Mouse (Mus musculus) heart, embryonic 15.5 days (tissue): ENCODE results near the gene Gm21680. TPM values are rescaled to one million over a fixed set of nuclear protein-coding genes. Genes with fewer than 3 reads are reported as not detected.
A peak's percentile ranks its signal among the peaks of the same experiment; 100 is the strongest.
"Not testable (repeated sequence)": the region's sequence is repeated elsewhere in the genome, so short reads cannot be mapped to it uniquely, and the experiment has no call there.

ENCODE experiments used
- ATAC-seq: fragments of 200-750 bp; cut with Nextera tagmentation; replicated peaks from 2 replicates; pipeline ENCODE4 v1.8.0; 2017; ENCODE audit warnings: low read depth, moderate TSS enrichment; ENCODE audit not compliant: insufficient number of reproducible peaks, insufficient read depth, low FRiP score
- H3K27ac ChIP-seq: fragments of 300-500 bp; sonication (generic); 2 replicates; pipeline ENCODE4 v1.5.1; 2015; ENCODE audit warnings: mild to moderate bottlenecking, inconsistent platforms
- H3K27me3 ChIP-seq: fragments of 300-500 bp; sonication (generic); 2 replicates; pipeline ENCODE4 v1.6.1; 2015; ENCODE audit warnings: inconsistent platforms
- H3K36me3 ChIP-seq: fragments of 300-500 bp; sonication (generic); 2 replicates; pipeline ENCODE4 v1.6.1; 2015; ENCODE audit warnings: mild to moderate bottlenecking, inconsistent platforms
- H3K4me1 ChIP-seq: fragments of 300-500 bp; sonication (generic); replicated peaks from 2 replicates; pipeline ENCODE4 v1.6.1; 2015; ENCODE audit warnings: inconsistent platforms
- H3K4me2 ChIP-seq: fragments of 300-500 bp; sonication (generic); 2 replicates; pipeline ENCODE4 v1.6.1; 2015; ENCODE audit warnings: inconsistent platforms, mild to moderate bottlenecking, moderate library complexity
- H3K4me3 ChIP-seq: fragments of 300-500 bp; sonication (generic); 2 replicates; pipeline ENCODE4 v1.5.1; 2015; ENCODE audit warnings: mild to moderate bottlenecking, inconsistent platforms
- H3K9ac ChIP-seq: fragments of 300-500 bp; sonication (generic); 2 replicates; pipeline ENCODE4 v1.6.1; 2015; ENCODE audit warnings: mild to moderate bottlenecking, inconsistent platforms
- H3K9me3 ChIP-seq: fragments of 300-500 bp; sonication (generic); replicated peaks from 2 replicates; pipeline ENCODE4 v1.6.1; 2016; ENCODE audit warnings: inconsistent platforms
- WGBS: fragments of 180-500 bp; shearing (Covaris S2); methylation state at CpG from one replicate; pipeline ENCODE4 v1.1.7; 2015; ENCODE audit warnings: mixed read lengths; 5-methylcytosine and 5-hydroxymethylcytosine counted together
- polyA plus RNA-seq: library from polyadenylated mRNA; unstranded; fragments of >200 nt; fragmentation: Nextera tagmentation; extraction: Ambion mirVana; gene quantifications from 2 replicates; pipeline ENCODE4 v1.2.1, GENCODE M21; 2015

The Gm21680 gene
- polyA plus RNA-seq, result 0.09 and 0.10 TPM in 2 replicates

- ATAC-seq, H3K4me2 ChIP-seq, H3K9ac ChIP-seq, H3K4me1 ChIP-seq, H3K9me3 ChIP-seq, H3K4me3 ChIP-seq, H3K27ac ChIP-seq, H3K27me3 ChIP-seq, H3K36me3 ChIP-seq: not testable (repeated sequence)
- WGBS, result no CpG with 5 or more reads among the region's 2 CpGs
Measured at GRCm38 (mm10) chr5:25972563-25972962, at the start of gene Gm21680. Gene Gm21680, minus strand, starts transcription at chr5:25972663.

GRCm38 (mm10) chr5:26007697-26008096 is 35.2 kb upstream of the Gm21680 start:
- H3K4me3 ChIP-seq, H3K36me3 ChIP-seq, H3K9me3 ChIP-seq, ATAC-seq, H3K27ac ChIP-seq, H3K4me1 ChIP-seq, H3K9ac ChIP-seq: not testable (repeated sequence)
- Histone ChIP-seq H3K4me2 (peak overlapping the region; percentile 58; the same call in 1 of the 2 replicates), H3K27me3 (peaks cover 11% of the 10 kb centered on the region)
- WGBS, result 48% methylated on average over 7 of the region's 7 CpGs

- H3K4me1 ChIP-seq, H3K27ac ChIP-seq, H3K36me3 ChIP-seq, H3K9ac ChIP-seq, H3K9me3 ChIP-seq: not testable (repeated sequence)
- Histone ChIP-seq H3K4me3 (peak overlapping the region; percentile 26), H3K4me2 (peak overlapping the region; percentile 58), H3K27me3 (peaks cover 11% of the 10 kb centered on the region)
- peak; percentile 66 for ATAC-seq
- WGBS, result 19% methylated on average over 45 of the region's 45 CpGs
Measured at GRCm38 (mm10) chr5:26006937-26007695, 34.7 kb upstream of the Gm21680 start.

- H3K4me1 ChIP-seq, H3K27ac ChIP-seq, ATAC-seq, H3K4me3 ChIP-seq, H3K9me3 ChIP-seq, H3K36me3 ChIP-seq, H3K9ac ChIP-seq, H3K4me2 ChIP-seq: not testable (repeated sequence)
- WGBS, result 64% methylated on average over 1 of the region's 2 CpGs
- H3K27me3 ChIP-seq, result peaks cover 11% of the 10 kb centered on the region
Measured at GRCm38 (mm10) chr5:26004698-26005097, 32.2 kb upstream of the Gm21680 start, which contains the start of gene Gm1979. Gene Gm1979, minus strand, starts transcription at chr5:26004798.

GRCm38 (mm10) chr5:25988550-25988949 is 16.1 kb upstream of the Gm21680 start, which contains the start of gene Gm21698:
Gene Gm21698, minus strand, starts transcription at chr5:25988650.
- not testable (repeated sequence) for H3K4me1 ChIP-seq, ATAC-seq, H3K9me3 ChIP-seq, H3K27me3 ChIP-seq, H3K4me2 ChIP-seq, H3K36me3 ChIP-seq, H3K27ac ChIP-seq, H3K9ac ChIP-seq, H3K4me3 ChIP-seq
- WGBS, result no CpG with 5 or more reads among the region's 3 CpGs

- 34% methylated on average over 17 of the region's 17 CpGs for WGBS
- not testable (repeated sequence) for ATAC-seq, H3K36me3 ChIP-seq, H3K27ac ChIP-seq, H3K9me3 ChIP-seq, H3K27me3 ChIP-seq, H3K9ac ChIP-seq, H3K4me1 ChIP-seq
- Histone ChIP-seq H3K4me2 (peak overlapping the region; percentile 52), H3K4me3 (peak overlapping the region; percentile 28)
Measured at GRCm38 (mm10) chr5:25957050-25957449, 15.4 kb downstream of the Gm21680 start.

- Histone ChIP-seq H3K4me2 (peak overlapping the region; percentile 52), H3K4me3 (peak overlapping the region; percentile 28)
- not testable (repeated sequence) for H3K27me3 ChIP-seq, H3K36me3 ChIP-seq, H3K4me1 ChIP-seq, H3K9me3 ChIP-seq, ATAC-seq, H3K9ac ChIP-seq, H3K27ac ChIP-seq
- WGBS, result 20% methylated on average over 32 of the region's 32 CpGs
Measured at GRCm38 (mm10) chr5:25956611-25957010, 15.9 kb downstream of the Gm21680 start.

- not testable (repeated sequence) for H3K9ac ChIP-seq, H3K27me3 ChIP-seq, ATAC-seq, H3K4me1 ChIP-seq, H3K4me3 ChIP-seq, H3K27ac ChIP-seq, H3K4me2 ChIP-seq, H3K9me3 ChIP-seq, H3K36me3 ChIP-seq
- 59% methylated on average over 2 of the region's 2 CpGs for WGBS
Measured at GRCm38 (mm10) chr5:25954317-25954716, 18.1 kb downstream of the Gm21680 start, which contains the start of gene Gm21671. Gene Gm21671, minus strand, starts transcription at chr5:25954417.

- not testable (repeated sequence) for H3K27me3 ChIP-seq, H3K4me3 ChIP-seq, H3K36me3 ChIP-seq, H3K4me1 ChIP-seq, H3K9ac ChIP-seq, H3K27ac ChIP-seq, H3K9me3 ChIP-seq, H3K4me2 ChIP-seq, ATAC-seq
- 74% methylated on average over 2 of the region's 2 CpGs for WGBS
Measured at GRCm38 (mm10) chr5:25945391-25945790, 27.1 kb downstream of the Gm21680 start.

- H3K36me3 ChIP-seq, H3K9me3 ChIP-seq, H3K4me1 ChIP-seq, H3K9ac ChIP-seq, H3K4me2 ChIP-seq, H3K27me3 ChIP-seq, H3K4me3 ChIP-seq, H3K27ac ChIP-seq, ATAC-seq: not testable (repeated sequence)
- 46% methylated on average over 2 of the region's 2 CpGs for WGBS
Measured at GRCm38 (mm10) chr5:25942281-25942680, 30.2 kb downstream of the Gm21680 start, which contains the start of gene Gm21663. Gene Gm21663, minus strand, starts transcription at chr5:25942381.
